Mouse (Mus musculus): Measurements from ENCODE around the gene Ewsr1.
A peak's percentile ranks its signal among the peaks of the same experiment; 100 is the strongest.
"Not testable (repeated sequence)": the region's sequence is repeated elsewhere in the genome, so short reads cannot be mapped to it uniquely, and the experiment has no call there.

Ewsr1 gene

DNA sequence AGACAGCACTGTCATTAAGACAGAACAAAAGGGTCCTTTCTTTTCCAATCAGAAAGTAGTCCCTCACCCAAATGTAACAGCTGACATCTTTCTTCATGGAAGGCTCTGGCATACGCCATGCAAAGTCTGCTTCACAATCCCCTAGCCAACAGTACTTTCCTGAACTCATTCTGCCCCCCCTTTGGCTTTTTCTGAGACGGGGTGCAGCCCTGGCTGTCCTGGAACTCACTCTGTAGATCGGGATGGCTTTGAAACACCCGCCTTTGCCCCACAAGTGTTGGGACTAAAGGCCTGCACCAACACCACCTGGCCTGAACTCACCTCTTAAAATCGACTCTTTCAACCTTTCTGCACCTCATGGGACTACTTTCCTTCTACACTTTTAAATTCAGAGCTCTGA, 3.2 kb downstream of the Ewsr1 start:
- DNase-seq: no peak

DNA sequence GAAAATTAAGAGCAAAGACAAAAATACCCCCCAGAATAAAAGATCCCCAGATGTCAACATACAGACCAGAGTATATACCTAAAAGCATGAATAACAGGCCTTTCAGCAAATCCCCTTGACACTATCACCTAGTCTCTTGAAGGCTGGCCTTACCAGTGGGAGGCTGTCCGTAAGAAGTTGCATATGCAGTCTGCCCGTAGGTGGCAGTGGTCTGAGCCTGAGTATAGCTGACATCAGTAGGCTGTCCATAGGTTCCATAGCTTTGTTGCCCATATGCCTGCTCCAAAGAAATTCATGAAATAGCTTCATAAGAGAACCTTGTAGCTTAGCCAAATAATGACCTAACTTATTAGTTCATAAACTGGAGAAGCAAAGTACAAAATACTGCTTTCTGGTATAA, 7.4 kb downstream of the Ewsr1 start:
- DNase-seq: no peak

DNA sequence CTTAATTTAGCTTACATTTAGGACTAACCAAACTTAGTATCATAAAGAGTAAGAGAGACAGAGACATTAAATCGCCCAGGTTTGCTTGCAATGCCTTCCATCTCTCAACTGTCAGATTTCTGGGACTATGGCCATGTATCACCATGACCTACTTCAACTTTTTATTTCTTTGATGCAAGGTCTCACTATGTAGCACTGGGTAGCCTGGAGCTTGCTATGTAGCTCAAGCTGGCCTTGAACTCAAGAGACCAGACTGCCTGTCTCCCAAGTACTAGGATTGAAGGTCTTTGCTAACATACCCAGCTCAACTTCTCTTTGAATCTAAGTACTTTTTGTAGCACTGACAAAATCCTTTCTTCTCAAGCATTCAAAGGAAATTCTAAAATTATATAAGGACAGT, 9.9 kb downstream of the Ewsr1 start:
- no peak for DNase-seq

DNA sequence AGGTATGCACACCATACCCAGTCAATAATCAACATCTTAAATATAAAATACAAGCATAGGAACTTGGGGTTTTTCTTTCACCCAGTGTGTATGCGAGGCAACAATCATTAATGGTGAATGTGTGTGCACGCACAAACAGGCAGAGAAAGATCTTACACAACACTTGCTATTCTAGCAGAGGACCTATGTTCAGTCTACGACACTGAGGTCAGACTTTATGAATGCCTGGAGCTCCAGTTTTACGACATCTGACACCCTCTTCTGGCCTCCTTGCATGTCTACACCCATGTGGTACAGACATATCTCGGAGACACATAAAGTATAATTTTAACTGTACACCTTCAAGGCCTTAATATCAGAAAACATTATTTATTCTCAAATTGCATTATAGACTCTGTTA, 22.2 kb downstream of the Ewsr1 start:
- DNase-seq: not testable (repeated sequence)

DNA sequence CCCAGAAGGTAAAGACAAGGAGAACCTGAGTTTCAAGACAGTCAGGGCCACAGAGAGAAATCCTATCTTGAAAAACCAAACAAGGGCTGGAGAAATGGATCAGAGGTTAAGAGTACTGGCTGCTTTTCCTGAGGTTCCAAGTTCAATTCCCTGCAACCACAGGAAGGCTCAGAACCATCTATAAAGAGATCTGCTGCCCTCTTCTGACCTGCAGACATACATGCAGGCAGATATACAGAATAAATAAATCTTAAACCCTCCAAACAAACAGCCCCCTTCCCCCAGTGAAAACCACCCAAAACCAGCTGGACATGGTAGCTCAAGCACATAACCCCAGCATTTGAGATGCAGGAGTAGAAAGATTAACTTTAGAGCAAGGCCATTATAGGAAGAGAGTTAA, 23.3 kb downstream of the Ewsr1 start:
- no peak for DNase-seq

DNA sequence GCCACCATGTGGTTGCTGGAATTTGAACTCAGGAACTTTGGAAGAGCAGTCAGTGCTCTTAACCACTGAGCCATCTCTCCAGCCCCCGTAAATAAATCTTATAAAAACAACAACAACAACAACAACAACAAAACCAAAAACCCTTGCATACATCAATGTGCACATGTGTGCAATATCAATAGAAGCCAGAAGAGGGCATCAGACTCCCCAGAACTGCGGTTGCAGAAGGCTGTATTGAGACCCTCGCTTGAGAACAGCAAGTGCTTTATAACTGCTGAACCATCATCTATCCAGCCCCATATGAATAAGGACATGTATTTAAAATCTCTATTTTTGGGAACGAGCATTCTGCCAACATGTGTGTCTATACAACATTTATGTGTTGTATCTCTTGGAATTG, 24.2 kb downstream of the Ewsr1 start:
- DNase-seq: no peak

DNA sequence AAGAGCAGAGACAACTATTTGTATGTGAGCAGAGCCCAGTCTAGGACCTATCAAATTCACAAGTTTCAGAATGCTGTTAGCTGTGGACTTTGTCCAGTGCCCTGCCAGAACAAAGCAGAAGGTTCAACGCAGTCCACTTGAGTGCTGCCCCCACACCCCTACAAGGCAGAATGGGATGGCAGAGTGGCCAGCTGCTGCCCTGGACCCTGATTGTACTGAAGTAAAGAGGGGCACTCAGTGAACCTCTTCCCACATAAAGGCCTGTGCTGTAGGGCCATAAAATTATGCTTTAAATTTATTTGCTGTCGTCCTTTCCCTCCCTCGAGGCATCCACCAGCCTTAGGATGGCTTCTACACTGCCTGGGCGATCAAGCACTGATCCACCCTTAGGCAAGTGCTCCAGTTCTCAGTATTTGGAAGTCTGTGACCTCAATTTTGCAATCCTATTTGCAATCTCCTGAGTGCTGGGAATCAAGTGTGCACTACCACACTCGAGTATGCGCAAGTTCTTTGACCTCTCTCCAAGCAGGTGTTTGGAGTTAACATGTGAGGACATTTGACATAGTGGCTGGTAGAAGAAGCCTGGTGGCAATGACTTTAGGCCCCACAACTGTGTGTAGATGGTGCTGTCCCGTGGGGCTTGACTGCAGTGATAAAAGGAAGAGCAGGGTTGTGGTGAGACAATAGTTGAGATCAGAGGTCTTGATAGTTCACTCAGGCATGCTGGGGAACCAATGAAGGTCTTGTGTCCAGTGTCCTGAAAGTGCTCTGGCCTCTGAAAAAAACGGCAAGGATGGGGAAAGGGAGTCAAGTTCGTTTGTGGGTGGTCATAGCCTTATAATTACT, 30.7 kb downstream of the Ewsr1 start:
- DNase-seq: no peak

DNA sequence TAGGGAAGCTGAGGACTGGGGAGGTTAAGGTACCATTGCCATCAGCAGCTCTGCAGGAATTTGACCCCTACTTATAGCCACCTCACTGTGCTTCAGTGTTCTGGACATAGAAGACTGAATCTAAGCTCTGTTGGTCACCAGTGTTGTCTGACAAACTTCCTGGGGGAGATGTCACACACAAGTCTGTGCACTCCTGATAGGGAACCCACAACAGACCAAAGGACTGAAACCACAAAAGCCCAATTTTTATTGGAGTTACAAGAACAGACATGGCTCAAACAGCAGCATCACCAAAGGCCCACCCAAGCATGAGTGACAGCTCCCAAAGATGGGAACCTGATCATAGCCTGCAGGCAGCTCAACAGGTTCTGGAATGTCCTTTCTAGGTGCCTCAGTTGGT, 32.0 kb downstream of the Ewsr1 start:
- no peak for DNase-seq

DNA sequence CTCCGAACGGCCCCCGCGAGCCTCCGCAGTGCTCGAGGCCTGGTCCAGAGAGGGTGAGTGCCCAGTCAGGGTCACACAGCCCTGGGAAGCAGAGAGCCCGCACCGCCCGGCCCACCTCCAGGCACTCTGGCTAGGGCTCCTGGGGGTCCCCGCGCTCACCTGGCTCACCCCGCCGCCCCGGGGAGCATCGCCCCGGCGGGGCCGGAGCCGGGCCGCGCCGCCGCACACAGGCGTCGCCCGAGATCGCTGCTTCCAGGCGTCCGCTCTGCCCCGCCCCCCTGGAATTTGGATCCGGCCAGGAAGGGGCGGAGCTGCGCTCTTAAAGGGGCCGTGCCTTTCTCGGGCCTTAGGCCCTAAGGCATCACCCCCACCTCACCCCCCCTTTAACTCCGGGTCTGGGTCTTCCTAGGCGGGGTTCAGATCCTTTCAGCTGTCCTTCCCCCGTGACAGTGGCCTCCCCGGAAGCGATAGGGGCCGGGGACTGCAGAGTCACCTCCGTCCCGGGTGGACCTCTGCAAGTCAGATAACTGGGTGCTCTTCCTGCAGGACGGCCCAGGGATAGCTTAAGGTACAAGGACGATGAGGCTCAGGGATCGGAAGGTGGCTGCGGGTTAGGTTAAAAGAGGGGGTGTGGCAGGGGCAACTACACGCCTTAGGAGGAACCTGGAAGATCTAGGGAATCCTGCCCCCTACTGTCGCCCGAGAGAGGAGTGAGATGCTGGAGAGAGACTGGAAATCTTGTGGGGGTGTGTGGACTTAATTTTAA, 33.8 kb downstream of the Ewsr1 start, which contains the start of gene Gas2l1:
Gene Gas2l1, minus strand, starts transcription at position 272 of the 766 bp plus-strand sequence.
- DNase-seq: peak; percentile 30 to 43

DNA sequence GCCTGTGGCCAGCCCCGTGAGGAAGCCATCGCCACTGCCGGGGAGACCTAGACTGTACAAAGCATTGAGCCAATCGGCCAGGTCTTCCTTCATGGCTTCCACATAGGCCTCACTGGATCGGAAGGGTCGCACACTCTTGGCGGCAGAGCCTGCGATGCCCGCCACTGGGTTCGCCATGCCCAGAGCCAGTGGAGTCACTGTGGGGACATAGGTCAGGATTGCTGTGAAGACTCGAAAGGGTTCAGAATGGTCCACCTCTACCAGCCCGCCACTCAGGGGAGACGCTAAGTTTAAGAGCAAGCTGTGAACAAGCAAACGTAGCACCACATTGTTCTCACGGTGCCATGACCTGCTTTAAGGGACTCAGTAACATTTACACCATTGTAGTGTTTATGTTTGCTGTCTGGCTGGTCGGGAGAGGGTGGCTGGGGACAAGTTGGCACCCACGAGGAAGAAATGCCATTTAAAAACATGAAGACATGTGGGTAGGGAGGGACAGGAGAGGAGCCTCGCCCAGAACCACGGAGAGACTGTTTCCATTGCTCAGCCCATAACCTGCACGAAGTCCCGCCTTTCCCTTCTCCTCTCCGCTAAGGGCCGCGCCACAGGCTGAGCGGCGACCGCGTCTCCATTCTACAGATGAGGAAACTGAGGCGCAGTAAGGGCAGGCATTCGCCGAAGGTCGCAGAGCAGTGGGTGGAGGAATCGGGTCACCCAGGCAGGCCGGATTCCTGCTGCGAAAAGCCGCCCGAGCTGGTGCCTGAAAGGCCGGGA, 34.6 kb downstream of the Ewsr1 start:
- no peak for DNase-seq

DNA sequence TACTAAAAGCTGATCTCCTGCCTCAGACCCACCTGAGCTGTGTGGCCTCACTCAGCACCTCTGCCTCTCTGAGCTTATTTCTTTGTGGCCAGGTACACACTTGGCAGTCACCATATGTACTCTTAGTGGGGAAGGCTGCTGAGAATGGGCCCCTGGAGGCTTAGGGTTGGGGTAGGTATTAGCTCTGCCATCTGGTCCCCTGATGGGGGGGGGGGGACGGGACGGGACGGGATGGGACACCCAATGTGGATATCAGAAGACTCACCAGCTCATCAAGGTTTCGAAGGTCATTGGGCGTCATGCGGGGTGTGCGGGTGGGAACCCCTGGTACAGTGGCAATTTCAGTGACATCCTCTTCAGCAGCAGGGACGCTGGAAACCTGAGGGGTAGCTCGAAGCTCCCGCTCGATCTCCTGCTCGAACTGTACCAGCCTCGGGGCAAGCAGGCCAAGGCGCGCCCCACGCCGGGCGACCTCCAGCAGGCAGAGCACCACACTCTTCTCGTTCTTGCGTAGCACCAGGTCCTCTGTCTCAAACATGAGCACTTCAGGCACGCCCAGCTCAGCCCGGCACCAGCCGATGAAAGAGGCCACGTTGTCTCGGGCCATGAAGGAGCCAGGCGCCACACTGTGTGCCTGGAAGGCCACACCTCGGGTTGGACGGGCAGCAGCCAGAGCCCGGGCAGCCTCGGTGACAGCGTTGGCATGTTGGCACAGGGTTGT, 35.3 kb downstream of the Ewsr1 start:
- no peak for DNase-seq

DNA sequence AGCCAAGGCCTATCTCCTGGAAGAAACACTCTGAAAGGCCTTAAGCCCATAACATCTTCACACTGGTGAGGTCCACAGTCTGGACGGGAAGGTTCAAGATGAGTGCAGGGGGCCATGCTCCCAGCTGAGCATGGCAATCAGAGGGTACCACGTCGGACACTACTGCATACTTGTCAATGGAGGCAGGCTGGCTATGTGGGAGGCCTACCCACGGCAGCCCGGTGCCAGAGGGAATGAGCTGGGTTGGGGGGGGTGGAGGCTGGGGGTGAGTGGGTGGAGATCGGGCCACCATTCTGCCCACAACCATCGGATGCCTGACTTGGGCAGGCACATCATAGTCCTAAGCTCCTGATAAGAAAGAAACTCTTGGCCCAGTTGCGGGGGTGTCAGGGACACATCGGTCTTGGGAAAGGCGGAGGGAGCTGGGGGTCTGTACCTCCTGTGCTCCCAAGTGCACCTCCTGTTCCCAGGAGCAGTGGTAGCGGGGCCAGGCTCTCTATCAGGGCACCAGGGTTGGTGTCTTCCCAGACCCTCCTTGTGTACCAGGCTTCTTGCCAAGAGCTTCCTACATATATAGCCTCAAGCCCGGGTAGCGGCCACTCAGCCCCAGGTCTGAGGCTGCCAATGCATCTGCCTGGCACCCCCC, 36.1 kb downstream of the Ewsr1 start:
- DNase-seq: no peak

DNA sequence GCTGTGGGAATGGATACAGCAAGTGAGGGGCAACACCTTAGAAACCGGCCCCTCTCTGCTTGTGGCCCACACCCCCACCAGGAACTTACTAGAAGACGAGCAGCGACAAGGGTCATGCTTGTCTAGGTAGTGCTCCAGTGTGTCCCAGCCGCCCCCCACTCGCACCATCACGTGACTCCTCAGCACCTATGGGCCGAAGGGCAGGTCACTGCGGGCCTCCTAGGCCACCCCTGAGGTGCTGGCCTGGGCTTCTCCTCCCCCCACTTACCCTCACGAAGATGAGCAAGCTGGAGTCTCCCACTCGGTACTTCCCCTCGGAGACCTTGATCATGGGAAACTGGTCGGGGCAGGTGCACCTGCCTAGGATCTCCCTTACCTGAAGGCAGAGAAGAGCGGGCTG, 36.7 kb downstream of the Ewsr1 start:
- DNase-seq: no peak

DNA sequence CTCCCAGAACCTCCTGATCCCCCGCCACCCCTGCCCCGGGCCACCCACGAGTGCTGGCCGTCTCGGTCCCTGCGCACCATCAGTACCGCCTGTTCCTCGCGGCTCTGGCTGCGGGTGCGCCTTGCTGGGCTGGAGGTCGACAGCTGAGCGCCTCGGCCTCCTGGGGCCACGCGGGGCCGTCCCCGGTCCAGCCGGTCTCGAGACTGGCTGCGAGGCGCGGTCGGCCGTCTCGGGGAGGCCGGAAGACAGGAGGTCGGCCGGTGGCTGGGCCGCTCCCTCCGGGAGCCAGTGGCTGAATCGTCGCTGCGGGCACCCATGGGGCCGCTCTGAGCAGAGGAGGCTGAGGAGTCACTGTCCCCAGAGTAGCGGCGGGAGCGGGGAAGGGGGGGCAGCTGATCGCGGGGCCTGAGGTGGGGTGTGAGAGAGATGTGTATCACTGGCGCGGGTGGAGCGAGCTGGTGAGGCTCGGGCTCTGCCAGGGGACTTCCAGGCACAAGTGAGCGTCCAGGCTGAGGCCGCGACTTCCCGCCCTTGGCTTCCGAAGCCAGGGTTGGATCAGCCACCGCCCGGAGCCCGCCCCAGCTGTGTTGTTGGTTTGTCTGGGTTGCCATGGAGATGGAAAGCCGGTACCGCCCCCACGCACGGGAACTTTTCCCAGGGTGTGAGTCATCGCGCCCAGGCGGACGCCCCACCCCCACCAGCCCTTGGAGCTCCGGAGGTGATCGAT, 37.5 kb downstream of the Ewsr1 start:
- DNase-seq: peak; percentile 53 to 60

DNA sequence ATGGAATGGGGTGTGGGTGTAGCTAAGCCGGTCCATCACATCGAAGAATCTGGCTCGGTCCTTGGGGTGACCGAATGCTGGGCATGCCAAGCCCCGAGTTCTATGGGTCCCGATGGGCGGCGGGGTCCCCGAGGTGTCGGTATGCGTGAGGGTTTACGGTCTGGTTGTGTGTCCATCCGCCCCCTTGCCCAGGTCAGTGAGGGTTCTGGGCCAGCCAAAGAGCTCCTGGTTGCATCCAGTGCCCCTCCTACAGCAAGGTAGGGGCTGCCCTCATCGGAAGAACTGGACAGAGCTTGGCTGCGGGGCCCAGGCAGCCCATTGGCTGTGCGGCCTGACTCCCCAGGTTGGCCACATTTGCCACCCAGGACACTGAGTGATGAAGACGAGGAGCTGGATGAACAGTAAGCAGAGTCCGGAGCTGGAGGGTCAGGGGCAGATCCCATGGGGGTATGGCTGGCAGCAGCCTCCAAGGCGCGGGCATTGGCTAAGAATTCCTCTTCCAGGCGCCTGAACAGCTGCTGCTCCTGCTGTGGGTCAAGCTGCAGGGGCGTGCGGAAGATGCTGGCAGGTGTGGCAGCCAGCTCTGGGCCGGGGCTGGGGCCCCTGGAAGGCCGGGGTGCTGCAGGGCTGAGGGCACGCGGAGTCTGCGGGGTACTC, 38.2 kb downstream of the Ewsr1 start:
- DNase-seq: no peak

DNA sequence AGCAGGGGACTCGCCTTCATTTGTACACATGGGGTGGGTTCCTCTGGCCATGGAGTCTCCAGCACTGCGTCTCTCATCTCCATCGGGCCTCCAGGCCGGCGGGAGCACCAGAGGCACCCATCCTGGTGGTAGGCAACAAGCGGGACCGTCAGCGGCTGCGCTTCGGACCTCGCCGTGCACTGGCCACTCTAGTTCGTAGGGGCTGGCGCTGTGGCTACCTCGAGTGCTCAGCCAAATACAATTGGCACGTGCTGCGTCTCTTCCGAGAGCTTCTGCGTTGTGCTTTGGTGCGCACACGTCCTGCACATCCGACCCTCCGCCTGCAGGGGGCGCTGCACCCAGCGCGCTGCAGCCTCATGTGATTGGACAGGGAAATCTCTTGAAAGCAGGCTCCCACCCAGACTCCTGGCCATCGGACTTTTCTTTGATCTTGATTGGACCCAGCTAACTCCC, 39.3 kb downstream of the Ewsr1 start:
- DNase-seq: no peak

DNA sequence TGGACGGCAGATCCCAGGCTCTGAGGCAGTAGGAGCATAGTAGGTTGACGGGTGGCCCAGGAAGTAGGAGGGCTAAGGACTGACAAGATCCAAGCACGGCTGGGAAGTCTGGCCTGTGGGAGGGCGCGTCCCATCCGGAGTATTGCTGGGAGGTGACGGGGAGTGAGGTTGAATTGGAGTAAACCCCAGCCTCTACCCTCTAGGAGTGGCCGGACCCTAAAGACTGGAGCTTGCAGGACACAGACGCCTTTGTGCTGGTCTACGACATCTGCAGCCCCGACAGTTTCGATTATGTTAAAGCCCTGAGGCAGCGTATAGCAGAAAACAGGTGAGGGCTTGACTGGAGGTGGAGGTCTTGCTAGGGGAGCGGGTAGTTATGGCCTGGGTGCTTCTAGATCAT, 39.8 kb downstream of the Ewsr1 start:
- DNase-seq: no peak

DNA sequence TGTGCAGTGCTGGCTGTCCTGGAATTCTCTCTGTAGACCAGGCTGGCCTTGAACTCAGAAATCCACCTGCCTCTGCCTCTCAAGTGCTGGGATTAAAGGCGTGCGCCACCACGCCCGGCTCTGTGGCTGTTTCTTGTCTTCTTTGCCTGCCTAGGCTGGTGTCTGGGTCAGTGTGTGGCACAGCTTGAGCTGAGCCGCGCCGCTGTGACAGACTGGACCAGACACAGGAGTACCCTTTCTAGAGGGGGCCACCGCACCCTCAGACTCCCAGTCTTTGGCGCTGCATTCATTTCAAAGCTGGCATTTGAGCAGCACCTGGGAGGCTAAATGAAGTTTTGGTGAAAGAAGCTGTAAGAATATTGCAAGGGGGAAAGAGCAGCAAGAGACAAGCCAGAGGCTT, 40.3 kb downstream of the Ewsr1 start:
- DNase-seq: no peak

DNA sequence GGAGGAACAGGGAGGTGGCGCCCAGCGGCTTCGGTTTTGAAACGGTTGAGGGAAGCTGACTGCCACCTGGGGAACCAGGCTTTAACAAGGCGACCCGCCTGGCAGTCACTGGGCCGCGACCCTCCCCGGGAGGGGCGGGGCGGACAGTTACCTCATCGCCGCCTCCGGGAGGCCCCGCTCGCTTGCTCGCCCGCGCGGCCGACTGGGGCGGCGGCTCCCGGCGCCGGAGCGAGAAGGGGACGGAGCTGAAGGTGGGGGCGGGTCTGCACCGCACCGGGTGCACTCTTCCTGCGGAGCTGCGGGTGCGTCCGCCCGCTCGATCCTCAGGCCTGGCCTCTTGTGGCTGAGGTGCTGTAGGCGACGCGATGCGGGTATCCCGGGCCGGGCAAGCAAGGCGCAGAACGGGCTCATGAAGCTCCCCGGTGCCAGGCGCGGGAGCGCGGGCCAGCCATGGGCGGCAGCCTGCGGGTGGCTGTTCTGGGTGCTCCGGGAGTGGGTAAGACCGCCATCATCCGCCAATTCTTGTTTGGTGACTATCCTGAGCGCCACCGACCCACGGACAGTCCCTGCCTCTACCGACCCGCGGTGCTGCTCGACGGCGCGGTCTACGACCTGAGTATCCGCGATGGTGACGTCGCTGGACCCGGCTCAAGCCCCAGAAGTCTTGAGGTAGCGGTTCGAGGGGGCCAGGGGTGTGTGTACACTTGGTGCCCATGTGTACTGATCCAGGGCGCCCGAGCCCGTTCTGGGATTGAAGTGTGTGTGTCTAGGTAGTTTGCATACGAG, 41.0 kb downstream of the Ewsr1 start, which contains the start of gene Rasl10a:
Gene Rasl10a, plus strand, starts transcription at position 273 of the 786 bp plus-strand sequence.
- peak; percentile 36 to 37 for DNase-seq

DNA sequence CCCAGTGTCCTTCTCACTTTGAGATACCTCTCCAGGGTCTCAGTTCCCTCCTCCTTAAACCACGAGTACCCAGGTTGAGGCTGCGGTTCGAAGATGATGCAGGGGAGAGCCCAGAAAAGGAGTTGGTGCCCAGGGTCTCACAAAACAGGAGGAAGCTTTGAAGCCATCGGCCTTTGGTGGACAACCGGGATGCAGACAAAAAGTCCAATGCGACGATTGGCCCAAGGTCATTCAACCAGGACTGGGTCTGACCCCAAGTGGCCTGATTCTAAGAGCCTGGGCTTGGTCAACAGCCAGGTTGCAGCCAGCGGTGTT, 41.6 kb downstream of the Ewsr1 start:
- no peak for DNase-seq

All from thymus, adult 18-20 months (tissue).